Mouse (Mus musculus): Measurements from ENCODE around the gene Olfr1297. TPM values are rescaled to one million over a fixed set of nuclear protein-coding genes. Genes with fewer than 3 reads are reported as not detected.

Gene Olfr1297
- not detected for polyA plus RNA-seq (2017; shearing (Covaris generic))

DNA sequence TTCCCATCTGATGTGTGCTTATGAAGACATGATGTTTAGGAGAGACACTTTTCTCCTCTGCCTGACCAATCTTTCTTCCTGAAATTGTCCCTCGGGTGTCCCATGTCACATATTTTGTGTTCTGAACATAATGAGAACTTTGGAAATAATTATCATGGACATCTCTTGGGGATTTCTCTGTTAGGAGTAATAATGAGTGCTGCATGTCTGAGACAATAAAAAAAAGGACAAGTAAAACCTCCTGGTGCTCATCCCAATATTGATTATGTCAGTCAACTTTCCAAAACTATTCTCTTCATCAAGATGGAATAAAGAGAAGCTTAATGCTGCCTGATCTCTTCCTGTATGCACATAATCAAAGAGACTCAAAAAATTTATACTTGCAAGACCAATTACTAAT lies at the start of gene Olfr1297:
Olfr1297 (minus strand) TSS at position 101 of the 400 bp plus-strand sequence.

DNA sequence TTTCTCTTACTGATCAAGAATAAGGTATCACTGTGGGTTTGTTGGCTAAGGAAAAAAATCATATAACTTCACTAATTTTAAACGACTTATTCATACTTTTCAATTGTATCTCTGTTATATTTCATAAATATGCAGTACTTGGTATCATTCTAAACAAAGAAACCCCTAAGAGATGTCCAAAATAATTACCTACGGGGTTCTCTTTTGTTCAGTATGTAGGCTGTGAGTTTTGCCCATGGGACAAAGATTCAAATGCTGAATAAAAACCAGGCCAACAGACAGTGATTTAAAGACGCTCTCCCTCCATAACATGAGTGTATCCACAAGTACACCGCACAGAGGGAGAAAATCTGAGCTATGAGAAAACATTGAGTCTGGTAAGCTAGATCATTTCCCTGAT lies 34.8 kb upstream of the Olfr1297 start, which contains the start of gene Olfr1299:
Olfr1299 (plus strand) TSS at position 301 of the 400 bp plus-strand sequence.

DNA sequence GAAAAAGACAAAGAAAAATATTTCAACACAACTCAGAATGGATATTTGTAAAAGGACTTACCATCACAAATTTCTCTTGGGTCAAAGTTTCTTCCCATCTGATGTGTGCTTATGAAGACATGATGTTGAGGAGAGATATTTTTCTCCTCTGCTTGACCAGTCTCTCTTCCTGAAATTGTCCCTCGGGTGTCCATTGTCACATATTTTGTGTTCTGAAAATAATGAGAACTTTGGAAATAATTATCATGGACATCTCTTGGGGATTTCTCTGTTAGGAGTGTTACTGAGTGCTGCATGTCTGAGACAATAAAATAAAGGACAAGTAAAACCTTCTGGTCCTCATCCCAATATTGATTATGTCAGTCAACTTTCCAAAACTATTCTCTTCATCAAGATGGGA lies 22.8 kb upstream of the Olfr1297 start, which contains the start of gene Olfr1298:
Olfr1298 (minus strand) TSS at position 101 of the 400 bp plus-strand sequence.

GRCm38 (mm10) chr2:111569581-111569980 lies 56.7 kb downstream of the Olfr1297 start, which contains the start of gene Olfr1295:
TSS of gene Olfr1295 (minus strand) at chr2:111569681.

Other genes starting within 250 kb of the Olfr1297 start
- not detected for gene Olfr1286, start 203.4 kb downstream of the Olfr1297 start, polyA plus RNA-seq (2017; shearing (Covaris generic))
- gene Olfr1287, start 177.4 kb downstream of the Olfr1297 start, polyA plus RNA-seq (2017; shearing (Covaris generic)), result not detected
- not detected for gene Olfr1288, start 152.4 kb downstream of the Olfr1297 start, polyA plus RNA-seq (2017; shearing (Covaris generic))
- not detected for gene Olfr1289, start 145.7 kb downstream of the Olfr1297 start, polyA plus RNA-seq (2017; shearing (Covaris generic))
- gene Olfr1290, start 132.7 kb downstream of the Olfr1297 start, polyA plus RNA-seq (2017; shearing (Covaris generic)), result not detected
- 0.11 TPM for gene Olfr1291-ps1, start 129.3 kb downstream of the Olfr1297 start, polyA plus RNA-seq (2017; shearing (Covaris generic))
- gene Olfr1293-ps, start 101.3 kb downstream of the Olfr1297 start, polyA plus RNA-seq (2017; shearing (Covaris generic)), result 0.11 TPM
- gene Olfr1294, start 86.2 kb downstream of the Olfr1297 start, polyA plus RNA-seq (2017; shearing (Covaris generic)), result not detected
- gene Olfr1295, start 56.8 kb downstream of the Olfr1297 start, polyA plus RNA-seq (2017; shearing (Covaris generic)), result not detected
- not detected for gene Olfr1298, start 22.7 kb upstream of the Olfr1297 start, polyA plus RNA-seq (2017; shearing (Covaris generic))
- gene Olfr1299, start 34.9 kb upstream of the Olfr1297 start, polyA plus RNA-seq (2017; shearing (Covaris generic)), result not detected
- not detected for gene Olfr1301, start 124.5 kb upstream of the Olfr1297 start, polyA plus RNA-seq (2017; shearing (Covaris generic))
- not detected for gene Olfr1302, start 150.9 kb upstream of the Olfr1297 start, polyA plus RNA-seq (2017; shearing (Covaris generic))
- gene Olfr1303, start 193.8 kb upstream of the Olfr1297 start, polyA plus RNA-seq (2017; shearing (Covaris generic)), result not detected